Mouse (Mus musculus): ENCODE measurements around the gene Myo1d. TPM values are rescaled to one million over a fixed set of nuclear protein-coding genes. Genes with fewer than 3 reads are reported as not detected.

The Myo1d gene
- total RNA-seq, 2 experiments from 2014 or later = 4.2 to 6.2 TPM

DNA sequence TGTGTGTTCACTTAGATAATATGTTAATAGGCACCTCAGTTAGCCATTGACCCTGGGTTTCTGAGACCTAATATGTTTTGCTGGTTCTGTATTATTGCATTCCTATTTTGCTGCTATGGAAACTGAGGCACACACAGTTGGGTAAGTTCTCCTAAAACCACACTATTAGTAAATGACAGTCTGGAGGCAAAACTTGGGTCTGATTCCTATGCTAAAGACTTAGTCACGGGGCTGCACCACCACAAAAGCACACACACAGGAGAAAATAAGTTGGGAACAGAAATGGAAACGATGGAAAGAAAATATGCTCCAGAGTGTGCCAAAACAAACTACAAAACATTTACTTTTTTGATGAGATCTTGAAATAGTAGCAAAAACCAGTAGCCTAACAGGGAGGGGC is 45.1 kb downstream of the Myo1d start:
- ATAC-seq (ENCODE audit: poor library complexity, severe bottlenecking) = no peak

DNA sequence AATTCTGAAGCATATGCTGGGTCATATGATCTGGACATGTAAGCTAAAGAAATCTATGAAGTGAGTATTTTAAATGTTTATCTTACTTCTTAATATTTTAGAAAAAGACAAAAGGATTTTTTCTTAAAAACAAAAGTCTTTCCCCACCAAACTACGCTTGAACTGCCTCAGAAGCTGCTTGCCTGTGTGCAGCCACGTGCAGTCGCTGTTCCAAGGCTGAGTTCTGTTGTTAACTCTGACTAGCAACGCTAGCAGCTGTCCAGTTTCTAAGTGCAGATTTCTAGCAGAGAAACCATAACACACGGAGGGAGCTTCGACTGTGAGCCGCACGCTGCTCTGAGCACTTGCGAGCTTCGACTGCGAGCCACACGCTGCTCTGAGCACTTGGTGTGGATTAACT is 55.1 kb downstream of the Myo1d start:
- no peak for ATAC-seq (ENCODE audit: poor library complexity, severe bottlenecking)

DNA sequence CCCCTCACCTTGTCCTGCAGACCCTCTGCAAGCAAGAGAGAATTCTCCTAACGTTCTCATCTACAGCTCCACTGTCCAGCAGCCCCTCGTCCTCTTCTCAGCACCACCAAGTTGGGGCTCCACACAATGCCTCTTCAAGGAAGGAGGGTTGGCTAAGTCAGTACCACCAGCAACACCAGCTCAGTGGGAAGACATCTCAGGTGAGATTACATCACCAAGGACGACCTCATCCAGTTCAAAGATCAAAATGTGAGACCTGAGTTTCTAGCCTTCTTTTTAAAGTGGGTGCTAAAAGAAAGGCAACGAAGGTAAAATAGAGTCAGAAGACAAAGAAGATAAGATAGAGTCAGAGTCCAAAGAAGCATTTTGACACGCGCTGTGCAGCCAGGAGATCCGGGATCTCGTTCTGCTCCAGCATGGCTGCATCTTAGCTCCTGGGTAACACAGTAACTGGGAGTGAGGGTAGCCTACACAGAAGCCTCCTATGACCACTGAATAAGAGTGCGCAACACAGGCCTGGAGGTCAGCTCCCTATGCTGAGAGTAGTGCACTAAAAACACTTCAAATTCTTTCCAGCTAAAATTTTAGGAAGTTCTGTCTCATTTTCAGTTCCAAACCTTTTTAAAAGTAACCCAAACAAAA is 56.3 kb downstream of the Myo1d start:
- no peak for ATAC-seq (ENCODE audit: poor library complexity, severe bottlenecking)

DNA sequence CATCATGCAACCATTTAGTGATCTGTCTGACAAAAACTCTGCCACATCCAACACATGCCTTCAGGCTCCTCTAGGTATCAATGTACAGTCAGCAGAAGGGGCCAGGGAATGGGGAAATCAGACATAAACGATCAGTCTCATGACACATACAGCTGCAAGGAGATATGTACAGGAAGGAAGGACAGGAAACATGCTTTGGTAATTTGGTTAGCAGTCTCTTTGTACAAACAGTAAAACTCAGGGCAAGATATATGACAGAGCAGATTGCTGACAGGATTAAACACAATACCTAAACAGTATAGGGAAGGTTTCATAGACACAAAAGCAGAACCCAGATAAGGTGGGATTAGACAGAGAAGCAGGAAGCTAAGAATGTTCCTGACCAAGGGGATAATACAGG is 60.8 kb downstream of the Myo1d start:
- peak; percentile 18; the same call in 1 of the 2 replicates for ATAC-seq (ENCODE audit: poor library complexity, severe bottlenecking)

DNA sequence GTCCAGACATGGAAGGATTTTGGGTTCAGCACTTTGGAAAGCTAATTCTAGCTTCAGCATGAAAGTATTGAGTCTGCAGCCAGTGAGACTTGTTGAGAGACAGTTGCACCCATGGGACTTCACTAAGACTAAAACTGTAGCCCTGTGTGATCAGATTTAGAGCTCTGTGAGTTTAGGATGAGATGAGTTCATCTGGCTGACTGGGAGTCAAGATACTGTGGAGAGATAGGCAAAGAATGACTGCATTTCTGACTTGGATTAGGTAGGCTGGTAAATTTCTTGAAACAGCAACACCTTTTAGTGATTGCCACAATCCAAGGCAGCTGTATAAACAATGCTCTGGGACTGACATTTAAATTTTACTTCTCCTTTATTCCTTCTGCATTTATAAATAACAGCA is 61.8 kb downstream of the Myo1d start:
- no peak for ATAC-seq (ENCODE audit: poor library complexity, severe bottlenecking)

DNA sequence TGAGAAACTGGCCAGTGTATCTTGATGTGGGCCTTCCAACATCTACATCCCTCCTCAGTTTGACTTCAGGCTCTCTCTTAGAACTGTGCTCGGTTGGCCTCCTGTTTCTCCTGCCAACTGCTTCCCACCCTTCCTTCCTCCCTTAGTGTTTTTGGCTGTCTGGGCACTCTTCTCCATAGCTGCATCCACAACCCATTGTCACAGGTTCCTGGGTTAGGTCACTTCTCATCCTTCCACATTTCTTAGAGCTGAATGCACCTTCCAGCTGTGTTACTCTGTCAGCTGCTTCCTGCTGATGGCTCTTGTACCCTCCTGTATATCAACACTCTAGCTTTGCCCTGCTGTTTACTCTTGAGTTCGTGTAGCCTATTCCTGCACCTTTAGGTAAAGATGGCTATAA is 64.7 kb downstream of the Myo1d start:
- no peak for ATAC-seq (ENCODE audit: poor library complexity, severe bottlenecking)

DNA sequence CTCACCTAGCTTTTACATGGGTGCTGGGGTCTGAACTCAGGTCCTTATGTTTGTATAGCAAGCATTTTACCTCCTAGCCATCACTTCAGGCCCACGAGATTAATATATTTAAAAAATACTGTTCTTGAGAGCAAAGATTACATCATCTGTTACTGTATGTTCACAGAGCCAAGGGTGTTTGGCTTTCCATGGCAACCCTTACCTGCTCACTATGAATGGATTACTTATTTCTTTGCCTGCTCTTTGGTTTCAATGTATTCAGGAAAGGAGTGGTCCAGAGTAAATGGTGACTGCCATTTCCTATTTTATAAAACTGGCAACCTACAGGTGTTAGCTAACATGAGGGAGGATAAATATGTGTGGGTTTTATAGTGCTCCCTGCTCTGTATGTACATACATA is 66.1 kb downstream of the Myo1d start:
- ATAC-seq (ENCODE audit: poor library complexity, severe bottlenecking) = no peak

DNA sequence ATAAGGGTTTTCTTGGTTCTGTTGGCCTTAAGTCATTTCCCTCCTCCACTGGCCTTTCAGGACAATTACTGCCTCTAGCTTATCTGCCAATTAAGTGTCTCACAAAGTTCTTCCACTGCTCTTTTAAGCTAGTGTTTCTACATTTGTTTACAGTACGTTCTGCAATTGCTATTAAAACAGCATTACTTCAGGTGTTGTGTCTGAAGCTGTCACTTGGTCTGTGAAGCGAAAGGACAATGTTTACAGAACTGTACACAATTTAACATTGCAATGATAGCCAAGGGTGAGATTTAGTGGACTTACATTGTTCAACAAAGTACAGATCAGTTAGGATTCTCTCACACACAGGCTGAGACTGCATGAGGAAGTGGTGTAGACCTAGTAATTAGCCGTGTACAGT is 67.6 kb downstream of the Myo1d start:
- ATAC-seq (ENCODE audit: poor library complexity, severe bottlenecking) = no peak

DNA sequence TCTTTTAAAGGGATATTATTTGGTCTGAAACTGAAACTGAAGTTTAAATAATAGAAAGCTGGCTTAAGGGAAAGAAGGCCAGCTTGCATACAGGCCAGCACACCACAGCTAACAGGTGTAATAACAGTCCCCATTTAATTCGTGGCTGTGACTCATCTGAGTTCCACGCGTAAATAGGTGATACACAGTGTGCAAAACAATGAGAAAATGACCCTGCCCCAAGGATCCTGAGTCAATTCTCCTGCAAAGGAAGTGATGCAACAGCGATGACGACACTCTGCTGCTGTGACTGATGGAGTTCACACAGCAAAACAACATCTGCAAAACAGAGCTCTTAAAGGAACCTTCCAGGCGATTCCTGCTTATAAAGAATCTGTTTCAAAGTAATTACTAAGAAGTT is 68.5 kb downstream of the Myo1d start:
- ATAC-seq (ENCODE audit: poor library complexity, severe bottlenecking) = peak; percentile 71

DNA sequence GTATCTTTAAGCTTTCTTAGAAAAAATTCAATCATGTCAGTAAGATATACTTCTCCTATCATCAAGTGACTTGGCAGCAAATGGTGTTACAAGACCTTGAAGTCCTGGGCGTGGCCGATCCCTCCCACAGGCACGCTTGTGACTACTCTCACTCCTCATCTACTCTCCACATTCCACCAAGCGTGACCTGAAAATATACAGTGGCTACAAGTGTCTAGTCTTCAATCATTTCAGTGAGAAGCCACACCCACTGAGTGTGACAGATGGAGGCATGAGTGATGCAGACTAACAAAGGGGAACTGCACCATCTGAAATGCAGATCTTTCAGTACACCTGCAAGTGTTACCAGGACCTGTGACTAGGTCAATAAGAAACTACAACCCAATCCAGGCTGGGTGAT is 79.2 kb downstream of the Myo1d start:
- ATAC-seq (ENCODE audit: poor library complexity, severe bottlenecking) = peak; percentile 47; the same call in 1 of the 2 replicates

DNA sequence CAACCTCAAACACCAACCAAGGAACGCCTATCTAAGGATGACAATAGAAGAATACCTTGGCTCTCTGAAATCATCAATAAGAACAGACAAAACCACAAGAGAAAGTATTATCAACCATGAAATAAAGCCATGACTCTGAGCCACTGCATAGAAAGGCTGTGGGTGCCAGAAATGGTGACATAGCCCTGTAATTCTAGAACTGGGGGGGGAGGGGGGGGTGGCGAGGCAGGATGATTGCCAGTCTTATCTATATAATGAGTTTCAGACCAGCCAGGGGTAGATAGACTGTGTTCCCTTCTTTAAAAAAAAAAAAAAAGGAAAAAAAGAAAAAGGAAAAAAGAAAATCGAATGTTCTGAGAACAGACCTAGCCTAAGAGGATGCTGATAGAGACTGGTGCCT is 81.1 kb downstream of the Myo1d start:
- no peak for ATAC-seq (ENCODE audit: poor library complexity, severe bottlenecking)

DNA sequence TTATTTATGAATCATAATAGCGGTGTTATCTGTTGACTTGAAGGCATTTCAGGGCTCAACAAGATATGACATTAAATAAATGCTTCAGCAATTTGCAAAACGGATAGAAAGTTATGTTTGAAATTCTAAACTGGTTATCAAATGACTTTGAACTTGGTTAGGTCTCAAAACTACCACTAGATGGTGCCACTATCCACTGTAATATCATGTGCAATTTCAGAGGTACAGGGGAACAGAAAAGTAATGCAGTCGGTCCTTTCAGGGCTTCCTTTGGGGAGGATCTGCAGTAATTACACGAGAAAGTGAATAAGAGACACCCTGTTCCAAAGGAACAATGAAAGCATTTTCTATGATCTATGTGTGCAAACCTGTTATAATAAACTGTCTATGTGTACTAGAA is 83.5 kb downstream of the Myo1d start:
- 0 out of 2 replicates have a peak, but pooled peaks have one; percentile 38 for ATAC-seq (ENCODE audit: poor library complexity, severe bottlenecking)

DNA sequence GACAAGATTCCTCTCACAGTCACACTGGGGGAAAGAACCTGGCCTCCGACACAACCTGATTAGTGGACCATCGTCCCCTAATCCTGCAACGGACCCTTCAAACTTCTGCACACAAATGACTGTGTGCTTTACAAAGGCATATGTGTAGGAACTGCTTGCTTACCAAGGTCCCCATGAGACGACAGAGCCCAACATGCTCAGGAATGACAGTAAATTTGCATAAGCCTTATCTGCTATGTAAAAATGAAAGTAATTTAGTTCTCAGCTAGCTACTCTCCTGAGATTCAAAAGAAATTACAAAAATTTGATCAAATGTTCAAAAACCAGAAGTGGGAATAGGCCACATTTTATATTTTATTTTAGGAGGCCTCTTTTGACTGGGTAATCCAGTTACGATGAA is 95.2 kb downstream of the Myo1d start:
- no peak for ATAC-seq (ENCODE audit: poor library complexity, severe bottlenecking)

DNA sequence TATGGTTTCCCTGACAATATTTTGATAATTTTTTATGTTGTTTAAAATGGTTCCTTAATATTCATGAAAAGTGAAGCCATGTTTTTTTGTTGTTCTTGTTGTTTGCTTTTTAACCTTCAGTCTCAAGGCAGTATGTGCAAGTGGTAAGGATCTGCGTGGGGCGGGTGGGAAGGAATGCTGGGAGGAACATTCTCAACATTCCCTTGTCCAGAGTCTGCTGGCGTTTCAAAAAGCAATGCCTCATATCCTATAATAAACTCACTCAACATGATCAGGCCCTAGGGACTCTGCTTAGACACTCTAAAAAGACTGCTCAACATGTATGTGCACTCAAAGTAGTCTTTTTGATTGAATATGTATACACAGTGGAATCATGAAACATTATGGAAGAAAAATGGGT is 97.1 kb downstream of the Myo1d start:
- no peak for ATAC-seq (ENCODE audit: poor library complexity, severe bottlenecking)

DNA sequence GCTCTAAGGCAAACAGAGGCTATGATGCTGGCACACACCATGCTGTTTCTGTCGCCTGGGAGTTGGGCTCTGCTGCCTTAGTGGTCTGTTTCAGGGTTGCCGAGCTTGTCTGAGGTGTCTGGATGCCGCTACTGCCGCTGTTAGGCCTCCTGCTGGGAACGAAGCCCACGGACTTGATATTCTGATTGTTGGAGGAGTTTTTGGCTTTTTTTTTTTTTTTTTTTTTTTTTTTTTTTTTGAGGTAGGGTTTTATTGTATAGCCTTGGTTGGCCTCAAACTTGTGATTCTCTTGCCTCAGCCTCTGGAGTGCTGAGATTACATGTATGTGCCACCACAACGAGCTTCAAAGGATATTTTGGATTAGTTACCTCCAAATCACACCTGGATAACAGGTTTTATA is 106.8 kb downstream of the Myo1d start:
- no peak for ATAC-seq (ENCODE audit: poor library complexity, severe bottlenecking)

DNA sequence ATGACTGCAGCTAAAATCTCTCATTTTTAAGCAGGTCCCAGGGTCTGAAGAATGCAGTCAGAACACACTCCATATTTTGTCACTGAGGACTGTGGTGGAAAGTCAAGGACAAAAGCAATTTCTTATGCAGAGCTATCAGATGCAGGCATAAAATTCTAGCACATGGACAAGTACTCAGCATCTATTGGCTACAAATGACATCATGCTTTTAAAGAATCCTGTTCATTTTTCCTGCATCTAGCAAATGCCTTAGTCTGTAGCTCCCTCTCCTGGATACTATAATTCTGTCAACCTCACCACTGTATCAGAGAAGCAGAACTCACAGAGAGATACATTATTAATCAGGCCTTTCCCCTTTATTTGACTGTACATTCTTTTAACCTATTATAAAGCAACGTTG is 109.4 kb downstream of the Myo1d start:
- no peak for ATAC-seq (ENCODE audit: poor library complexity, severe bottlenecking)

DNA sequence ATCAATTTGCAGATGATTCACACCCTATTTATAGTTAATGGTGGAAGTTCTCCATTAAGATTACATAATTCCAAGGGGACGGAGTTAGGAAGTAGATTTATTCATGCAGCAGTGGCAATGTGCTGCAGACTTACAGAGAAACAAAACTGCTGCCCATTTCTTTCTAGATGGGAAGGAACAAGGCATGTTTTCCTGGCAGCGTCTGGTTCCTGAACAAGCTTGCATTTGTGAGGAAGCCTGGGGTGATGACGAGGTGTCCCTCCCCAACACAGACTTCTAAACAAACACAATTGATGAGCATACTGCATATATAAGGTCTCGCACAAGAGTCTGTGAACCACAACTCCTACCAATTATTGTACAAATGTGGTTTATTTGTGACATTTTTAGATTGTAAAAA is 109.9 kb downstream of the Myo1d start:
- no peak for ATAC-seq (ENCODE audit: poor library complexity, severe bottlenecking)

DNA sequence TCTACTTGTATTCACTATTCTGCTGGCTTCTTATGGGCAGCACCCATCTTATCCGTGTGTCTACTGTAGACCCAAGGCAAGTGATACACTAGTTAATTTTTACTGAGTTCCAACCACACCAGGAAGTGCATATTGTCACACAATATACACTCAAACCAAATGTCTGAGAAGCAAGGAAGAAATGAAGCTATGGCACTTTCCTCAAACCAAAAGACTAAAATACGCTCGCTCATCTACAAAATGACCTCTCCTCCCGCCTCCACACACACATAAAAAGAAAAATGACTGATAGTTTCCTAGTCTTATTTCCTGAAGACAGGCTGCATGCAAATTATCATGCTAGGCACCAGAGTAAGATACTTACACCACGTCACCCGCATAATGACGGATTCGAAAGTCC is 113.6 kb downstream of the Myo1d start:
- no peak for ATAC-seq (ENCODE audit: poor library complexity, severe bottlenecking)

DNA sequence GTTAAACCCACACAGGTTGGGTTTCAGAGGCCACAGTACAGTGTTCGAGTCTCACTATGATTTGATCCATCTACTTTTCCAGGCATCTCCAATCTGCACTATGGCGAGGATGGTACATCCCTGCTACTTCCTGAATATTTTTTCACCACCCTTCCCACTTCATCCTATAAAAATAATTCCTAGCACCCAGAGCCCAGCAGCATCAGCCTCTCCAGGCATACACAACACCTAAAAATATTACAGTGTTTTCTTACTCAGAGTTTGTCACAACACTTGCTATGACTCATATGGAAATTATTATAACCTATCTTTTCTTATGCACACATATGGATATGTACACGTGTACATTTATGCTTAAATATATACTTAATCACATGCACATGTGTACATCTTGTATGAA is 115.6 kb downstream of the Myo1d start:
- no peak for ATAC-seq (ENCODE audit: poor library complexity, severe bottlenecking)

DNA sequence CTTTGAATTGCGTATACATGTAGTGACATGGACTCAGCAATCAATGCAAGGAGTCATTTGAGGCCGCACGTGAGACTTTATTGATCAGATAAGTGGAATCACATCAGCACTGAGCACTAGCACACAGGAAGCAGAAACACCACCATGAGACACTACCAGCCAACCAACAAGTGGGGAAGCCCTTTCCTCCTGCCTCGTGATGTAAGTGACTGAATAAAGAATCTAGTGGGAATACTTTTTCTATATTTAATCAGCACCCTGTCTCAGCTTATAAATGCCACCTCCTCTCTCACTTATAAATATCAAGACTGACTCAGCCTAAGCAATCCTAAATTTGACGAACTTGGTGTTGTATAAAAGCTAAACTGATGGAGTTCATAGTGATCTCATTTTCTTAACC is 134.7 kb downstream of the Myo1d start:
- ATAC-seq (ENCODE audit: poor library complexity, severe bottlenecking) = no peak

DNA sequence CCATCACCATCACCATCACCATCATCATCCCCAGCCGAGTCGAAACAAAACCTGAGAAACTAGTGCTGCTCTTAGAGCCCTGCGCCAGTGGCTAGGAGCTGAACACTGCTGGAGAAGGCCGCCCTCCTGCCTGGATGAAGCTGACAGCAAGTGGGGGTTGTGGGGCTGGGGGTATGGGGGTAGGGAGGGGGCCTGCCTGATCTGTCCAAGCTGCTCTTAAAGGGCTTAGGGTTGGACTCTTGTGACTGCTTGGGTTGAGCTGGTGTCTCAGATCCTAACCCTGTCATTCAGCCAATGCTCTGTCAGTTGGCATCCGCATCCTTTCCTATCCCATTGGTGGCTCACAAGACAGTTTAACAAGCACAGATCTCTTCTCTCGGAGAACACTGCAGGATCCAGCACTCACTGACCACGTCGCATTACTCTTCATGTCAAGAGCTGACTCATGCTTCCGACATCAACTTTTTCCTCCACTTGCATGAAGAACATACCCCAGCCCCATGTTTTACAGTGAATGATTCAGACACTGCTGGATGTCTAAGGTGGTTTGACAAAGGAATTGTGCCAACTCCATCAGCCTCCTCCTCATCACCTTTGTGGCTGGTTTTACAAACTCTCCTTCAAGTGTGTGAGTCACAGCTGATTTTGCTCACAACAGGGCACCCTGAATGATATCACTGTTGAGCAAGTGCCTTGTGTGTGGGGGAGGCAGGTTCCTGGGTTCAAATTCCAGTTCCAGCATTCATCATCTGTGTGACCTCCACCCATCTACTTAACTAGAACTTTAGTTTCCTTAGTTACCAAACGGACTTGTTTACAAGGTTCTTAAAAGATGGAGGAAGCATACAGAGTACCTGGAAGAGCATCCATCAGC is 150.6 kb downstream of the Myo1d start:
- ATAC-seq (ENCODE audit: poor library complexity, severe bottlenecking) = no peak

DNA sequence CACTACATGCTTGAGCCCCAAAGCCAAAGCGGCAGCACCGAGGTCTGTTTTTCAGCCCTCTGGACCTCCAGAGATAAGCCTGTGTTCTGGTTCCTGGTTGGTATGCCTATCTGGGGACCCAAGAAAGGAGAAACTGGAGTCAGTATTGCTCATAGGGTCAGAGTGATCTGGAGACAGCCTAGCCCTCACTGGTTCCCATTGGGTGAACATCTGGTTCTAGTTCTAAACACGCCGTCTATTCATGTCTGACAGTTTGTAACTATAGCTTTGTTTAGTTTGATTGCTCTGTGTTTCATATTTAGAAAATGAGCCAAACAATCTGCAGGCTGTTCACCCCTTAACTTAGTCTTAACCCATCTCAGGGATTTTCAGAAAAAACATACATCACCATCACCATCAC is 151.2 kb downstream of the Myo1d start:
- no peak for ATAC-seq (ENCODE audit: poor library complexity, severe bottlenecking)

DNA sequence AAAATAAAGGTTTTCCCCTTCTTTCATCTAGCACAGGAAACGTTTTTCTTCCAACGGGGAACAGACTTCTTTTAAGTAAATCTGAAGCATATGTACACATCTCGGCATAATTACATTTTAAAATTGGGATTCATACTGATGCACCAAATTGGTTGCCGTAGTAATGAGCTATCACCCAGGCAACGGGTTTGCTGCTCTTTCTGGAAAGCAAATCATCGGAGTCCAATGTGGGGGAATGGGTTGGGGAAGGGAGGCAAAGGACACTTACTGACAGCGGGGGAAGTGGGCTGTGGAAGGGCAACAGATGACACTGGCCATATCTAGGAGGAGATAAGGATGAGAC is 156.8 kb downstream of the Myo1d start:
- no peak for ATAC-seq (ENCODE audit: poor library complexity, severe bottlenecking)
